Mouse (Mus musculus): ENCODE results near the gene Syt16. TPM values are rescaled to one million over a fixed set of nuclear protein-coding genes. Genes with fewer than 3 reads are reported as not detected.

Gene Syt16
- polyA plus RNA-seq, 1 experiment from 2014 or later: 1.1 TPM

- no peak overlapping the region for H3K9ac ChIP-seq (ENCODE audit: low read depth, low read length)
- 70% methylated on average over 9 of the region's 9 CpGs for WGBS
- H3K4me2 ChIP-seq (ENCODE audit: low read depth, low read length): no peak overlapping the region
- H3K4me3 ChIP-seq (ENCODE audit: low read length): no peak overlapping the region
- H3K27me3 ChIP-seq (replicated peaks; ENCODE audit: control insufficient read depth, insufficient read depth, low read length): no peaks in the 10 kb centered on the region
- ATAC-seq: no peak
- H3K27ac ChIP-seq (ENCODE audit: low read length): no peak overlapping the region
- H3K36me3 ChIP-seq (ENCODE audit: control insufficient read depth, insufficient read depth, low read length): no peaks in the 10 kb centered on the region
- H3K4me1 ChIP-seq (ENCODE audit: control insufficient read depth, insufficient read depth, low read length): no peaks in the 10 kb centered on the region
- H3K9me3 ChIP-seq (ENCODE audit: control insufficient read depth, low read length): no peaks in the 10 kb centered on the region
These were observed 306.2 kb downstream of the Syt16 start for GRCm38 (mm10) chr12:74303418-74304294.

- Histone ChIP-seq H3K27me3 (replicated peaks; ENCODE audit: control insufficient read depth, insufficient read depth, low read length) (no peaks in the 10 kb centered on the region), H3K27ac (ENCODE audit: low read length) (no peak overlapping the region), H3K36me3 (ENCODE audit: control insufficient read depth, insufficient read depth, low read length) (no peaks in the 10 kb centered on the region), H3K4me2 (ENCODE audit: low read depth, low read length) (no peak overlapping the region), H3K4me3 (ENCODE audit: low read length) (no peak overlapping the region), H3K4me1 (ENCODE audit: control insufficient read depth, insufficient read depth, low read length) (no peaks in the 10 kb centered on the region), H3K9me3 (ENCODE audit: control insufficient read depth, low read length) (no peaks in the 10 kb centered on the region), H3K9ac (ENCODE audit: low read depth, low read length) (no peak overlapping the region)
- ATAC-seq: no peak
- WGBS: 82% methylated on average over 3 of the region's 3 CpGs
These were observed 315.1 kb downstream of the Syt16 start for GRCm38 (mm10) chr12:74312611-74313010.

- ATAC-seq: no peak
- Histone ChIP-seq H3K4me1 (ENCODE audit: control insufficient read depth, insufficient read depth, low read length) (no peaks in the 10 kb centered on the region), H3K9ac (ENCODE audit: low read depth, low read length) (no peak overlapping the region), H3K4me3 (ENCODE audit: low read length) (no peak overlapping the region), H3K27ac (ENCODE audit: low read length) (no peak overlapping the region), H3K27me3 (replicated peaks; ENCODE audit: control insufficient read depth, insufficient read depth, low read length) (no peaks in the 10 kb centered on the region), H3K4me2 (ENCODE audit: low read depth, low read length) (no peak overlapping the region), H3K36me3 (ENCODE audit: control insufficient read depth, insufficient read depth, low read length) (no peaks in the 10 kb centered on the region), H3K9me3 (ENCODE audit: control insufficient read depth, low read length) (no peaks in the 10 kb centered on the region)
- WGBS: 39% methylated on average over 2 of the region's 2 CpGs
These were observed 317.8 kb downstream of the Syt16 start for GRCm38 (mm10) chr12:74315221-74315620.

- no peaks in the 10 kb centered on the region for H3K36me3 ChIP-seq (ENCODE audit: control insufficient read depth, insufficient read depth, low read length)
- 0 out of 2 replicates have a peak within 1 kb of the TSS, but pooled peaks have one; percentile 18 for H3K27ac ChIP-seq (ENCODE audit: low read length)
- ATAC-seq: peak; percentile 72
- H3K9me3 ChIP-seq (ENCODE audit: control insufficient read depth, low read length): no peaks in the 10 kb centered on the region
- H3K4me2 ChIP-seq (ENCODE audit: low read depth, low read length): peak within 1 kb of the TSS; percentile 73
- no peaks in the 10 kb centered on the region for H3K27me3 ChIP-seq (replicated peaks; ENCODE audit: control insufficient read depth, insufficient read depth, low read length)
- H3K9ac ChIP-seq (ENCODE audit: low read depth, low read length): peak within 1 kb of the TSS; percentile 69
- peak within 1 kb of the TSS; percentile 57 for H3K4me3 ChIP-seq (ENCODE audit: low read length)
- H3K4me1 ChIP-seq (ENCODE audit: control insufficient read depth, insufficient read depth, low read length): no peaks in the 10 kb centered on the region
- 30% methylated on average over 17 of the region's 18 CpGs for WGBS
These were observed 319.0 kb downstream of the Syt16 start, which contains the start of gene Gm11042 for GRCm38 (mm10) chr12:74316344-74316973. TSS of gene Gm11042 (minus strand) at chr12:74316394.

- Histone ChIP-seq H3K9ac (ENCODE audit: low read depth, low read length) (peak overlapping the region; percentile 69), H3K9me3 (ENCODE audit: control insufficient read depth, low read length) (no peaks in the 10 kb centered on the region), H3K4me1 (ENCODE audit: control insufficient read depth, insufficient read depth, low read length) (no peaks in the 10 kb centered on the region), H3K27me3 (replicated peaks; ENCODE audit: control insufficient read depth, insufficient read depth, low read length) (no peaks in the 10 kb centered on the region), H3K4me2 (ENCODE audit: low read depth, low read length) (peak overlapping the region; percentile 73), H3K4me3 (ENCODE audit: low read length) (peak overlapping the region; percentile 57), H3K36me3 (ENCODE audit: control insufficient read depth, insufficient read depth, low read length) (no peaks in the 10 kb centered on the region), H3K27ac (ENCODE audit: low read length) (0 out of 2 replicates have a peak overlapping the region, but pooled peaks have one; percentile 18)
- peak; percentile 89 for ATAC-seq
- 10% methylated on average over 15 of the region's 15 CpGs for WGBS
These were observed 319.7 kb downstream of the Syt16 start for GRCm38 (mm10) chr12:74316989-74317759.

GRCm38 (mm10) chr12:74320318-74320717, 322.9 kb downstream of the Syt16 start:
- H3K36me3 ChIP-seq (ENCODE audit: control insufficient read depth, insufficient read depth, low read length): no peaks in the 10 kb centered on the region
- no peaks in the 10 kb centered on the region for H3K9me3 ChIP-seq (ENCODE audit: control insufficient read depth, low read length)
- H3K27ac ChIP-seq (ENCODE audit: low read length): no peak overlapping the region
- no peaks in the 10 kb centered on the region for H3K27me3 ChIP-seq (replicated peaks; ENCODE audit: control insufficient read depth, insufficient read depth, low read length)
- H3K4me1 ChIP-seq (ENCODE audit: control insufficient read depth, insufficient read depth, low read length): no peaks in the 10 kb centered on the region
- H3K9ac ChIP-seq (ENCODE audit: low read depth, low read length): no peak overlapping the region
- no peak overlapping the region for H3K4me3 ChIP-seq (ENCODE audit: low read length)
- no peak overlapping the region for H3K4me2 ChIP-seq (ENCODE audit: low read depth, low read length)
- ATAC-seq: no peak
- WGBS: 13% methylated on average over 10 of the region's 10 CpGs

GRCm38 (mm10) chr12:74321981-74322380, 324.5 kb downstream of the Syt16 start:
- H3K4me3 ChIP-seq (ENCODE audit: low read length): no peak overlapping the region
- no peaks in the 10 kb centered on the region for H3K36me3 ChIP-seq (ENCODE audit: control insufficient read depth, insufficient read depth, low read length)
- H3K9ac ChIP-seq (ENCODE audit: low read depth, low read length): no peak overlapping the region
- no peaks in the 10 kb centered on the region for H3K27me3 ChIP-seq (replicated peaks; ENCODE audit: control insufficient read depth, insufficient read depth, low read length)
- H3K27ac ChIP-seq (ENCODE audit: low read length): no peak overlapping the region
- 86% methylated on average over 5 of the region's 5 CpGs for WGBS
- no peak overlapping the region for H3K4me2 ChIP-seq (ENCODE audit: low read depth, low read length)
- no peaks in the 10 kb centered on the region for H3K4me1 ChIP-seq (ENCODE audit: control insufficient read depth, insufficient read depth, low read length)
- no peaks in the 10 kb centered on the region for H3K9me3 ChIP-seq (ENCODE audit: control insufficient read depth, low read length)
- no peak for ATAC-seq

Data from intestine, embryonic 16.5 days (tissue).